Mouse (Mus musculus) neural tube, embryonic 15.5 days (tissue): ENCODE data around the gene Rsbn1l. TPM values are rescaled to one million over a fixed set of nuclear protein-coding genes. Genes with fewer than 3 reads are reported as not detected.
A peak's percentile ranks its signal among the peaks of the same experiment; 100 is the strongest.

Experiments used
- ATAC-seq: fragments of 200-750 bp; cut with Nextera tagmentation; 2 replicates; pipeline ENCODE4 v1.8.0; 2017; ENCODE audit warnings: mild to moderate bottlenecking, moderate TSS enrichment, moderate library complexity; ENCODE audit not compliant: low FRiP score
- H3K27ac ChIP-seq: fragments of 300-500 bp; sonication (generic); replicated peaks from 2 replicates; pipeline ENCODE4 v1.5.1; 2015; ENCODE audit warnings: mild to moderate bottlenecking, inconsistent platforms
- H3K27me3 ChIP-seq: fragments of 300-500 bp; sonication (generic); replicated peaks from 2 replicates; pipeline ENCODE4 v1.6.1; 2015; ENCODE audit warnings: inconsistent platforms
- H3K36me3 ChIP-seq: fragments of 300-500 bp; sonication (generic); 2 replicates; pipeline ENCODE4 v1.6.1; 2015; ENCODE audit warnings: inconsistent platforms
- H3K4me1 ChIP-seq: fragments of 300-500 bp; sonication (generic); 2 replicates; pipeline ENCODE4 v1.6.1; 2015; ENCODE audit warnings: inconsistent platforms
- H3K4me2 ChIP-seq: fragments of 300-500 bp; sonication (generic); 2 replicates; pipeline ENCODE4 v1.6.1; 2015; ENCODE audit warnings: inconsistent platforms, mild to moderate bottlenecking, moderate library complexity
- H3K4me3 ChIP-seq: fragments of 300-500 bp; sonication (generic); replicated peaks from 2 replicates; pipeline ENCODE4 v1.5.1; 2015; ENCODE audit warnings: mild to moderate bottlenecking, inconsistent platforms
- H3K9ac ChIP-seq: fragments of 300-500 bp; sonication (generic); replicated peaks from 2 replicates; pipeline ENCODE4 v1.6.1; 2015; ENCODE audit warnings: mild to moderate bottlenecking, inconsistent platforms
- H3K9me3 ChIP-seq: fragments of 300-500 bp; sonication (generic); replicated peaks from 2 replicates; pipeline ENCODE4 v1.6.1; 2016; ENCODE audit warnings: inconsistent platforms
- WGBS: fragments of 180-500 bp; shearing (Covaris S2); methylation state at CpG from one replicate; pipeline ENCODE4 v1.1.7; 2015; ENCODE audit warnings: mixed read lengths; 5-methylcytosine and 5-hydroxymethylcytosine counted together
- polyA plus RNA-seq: library from polyadenylated mRNA; unstranded; fragments of >200 nt; fragmentation: Nextera tagmentation; extraction: Ambion mirVana; gene quantifications from 2 replicates; pipeline ENCODE4 v1.2.1, GENCODE M21; 2015

Gene Rsbn1l
- polyA plus RNA-seq, 1 experiment from 2014 or later = 4.4 TPM

DNA sequence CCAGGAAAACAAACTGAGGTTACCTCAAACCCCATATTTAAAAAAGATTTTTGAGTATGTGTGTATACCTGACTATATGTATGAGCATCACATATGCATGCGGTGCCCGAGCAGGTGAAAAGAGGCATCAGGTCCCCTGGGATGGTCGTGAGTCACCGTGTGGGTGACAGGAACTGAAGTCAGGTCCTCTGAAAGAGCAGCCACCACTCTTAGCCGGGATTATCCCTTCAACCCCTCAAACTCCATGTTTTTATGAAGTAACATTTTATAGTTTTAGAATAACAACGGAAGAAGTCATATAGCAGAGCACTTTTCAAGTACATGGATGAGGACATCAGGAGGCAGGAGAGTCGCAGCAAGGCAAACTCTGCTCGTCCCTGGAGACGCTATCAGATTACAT lies 12.3 kb upstream of the Rsbn1l start:
- Histone ChIP-seq H3K27ac (no peak overlapping the region), H3K9ac (no peak overlapping the region), H3K27me3 (no peaks in the 10 kb centered on the region), H3K9me3 (no peaks in the 10 kb centered on the region), H3K4me1 (0 out of 2 replicates have a peak, but pooled peaks cover 4% of the 10 kb centered on the region), H3K4me2 (no peak overlapping the region), H3K36me3 (no peaks in the 10 kb centered on the region), H3K4me3 (no peak overlapping the region)
- no peak for ATAC-seq
- WGBS = 71% methylated on average over 9 of the region's 9 CpGs

DNA sequence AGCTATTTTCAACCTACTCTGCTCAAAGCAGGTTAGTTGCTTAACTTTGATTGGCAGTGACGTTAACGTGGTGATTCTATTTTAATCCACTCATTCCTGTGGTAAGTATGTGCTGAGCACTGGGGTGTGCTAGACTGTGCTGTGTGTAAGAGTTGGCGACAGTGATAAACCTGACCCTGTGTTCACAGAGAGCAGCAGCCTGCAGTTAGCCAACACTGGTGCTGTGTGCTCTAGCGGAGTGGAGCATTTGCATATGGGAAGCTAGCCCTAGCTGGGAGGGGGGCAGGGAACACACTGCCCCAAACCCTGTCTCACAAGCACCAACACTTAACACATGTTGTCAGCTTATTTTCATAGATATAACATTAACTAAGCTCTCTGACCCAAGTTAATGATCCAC lies 11.7 kb upstream of the Rsbn1l start:
- 38% methylated on average over 4 of the region's 4 CpGs for WGBS
- peak; percentile 51 for ATAC-seq

GRCm38 (mm10) chr5:20964446-20964845 lies 8.2 kb upstream of the Rsbn1l start:
- no peaks in the 10 kb centered on the region for H3K27me3 ChIP-seq
- H3K9ac ChIP-seq = no peak overlapping the region
- H3K9me3 ChIP-seq = no peaks in the 10 kb centered on the region
- WGBS = 75% methylated on average over 6 of the region's 6 CpGs
- H3K36me3 ChIP-seq = no peaks in the 10 kb centered on the region
- ATAC-seq = no peak
- no peak overlapping the region for H3K27ac ChIP-seq
- H3K4me1 ChIP-seq = 0 out of 2 replicates have a peak, but pooled peaks cover 5% of the 10 kb centered on the region
- no peak overlapping the region for H3K4me2 ChIP-seq
- H3K4me3 ChIP-seq = no peak overlapping the region

More for the DNA sequence above, 11.7 kb upstream of the Rsbn1l start:
- H3K9ac ChIP-seq = no peak overlapping the region
- no peak overlapping the region for H3K27ac ChIP-seq
- H3K4me3 ChIP-seq = no peak overlapping the region
- H3K4me1 ChIP-seq = 0 out of 2 replicates have a peak, but pooled peaks cover 5% of the 10 kb centered on the region
- H3K4me2 ChIP-seq = no peak overlapping the region
- H3K27me3 ChIP-seq = no peaks in the 10 kb centered on the region
- H3K9me3 ChIP-seq = no peaks in the 10 kb centered on the region
- H3K36me3 ChIP-seq = no peaks in the 10 kb centered on the region

GRCm38 (mm10) chr5:20963295-20963694 lies 7.1 kb upstream of the Rsbn1l start:
- no peaks in the 10 kb centered on the region for H3K27me3 ChIP-seq
- H3K4me3 ChIP-seq = no peak overlapping the region
- H3K9ac ChIP-seq = no peak overlapping the region
- no peaks in the 10 kb centered on the region for H3K9me3 ChIP-seq
- H3K4me1 ChIP-seq = 0 out of 2 replicates have a peak, but pooled peaks cover 5% of the 10 kb centered on the region
- H3K27ac ChIP-seq = no peak overlapping the region
- no peak overlapping the region for H3K4me2 ChIP-seq
- WGBS = 69% methylated on average over 9 of the region's 9 CpGs
- no peaks in the 10 kb centered on the region for H3K36me3 ChIP-seq
- peak; percentile 37; the same call in 1 of the 2 replicates for ATAC-seq

DNA sequence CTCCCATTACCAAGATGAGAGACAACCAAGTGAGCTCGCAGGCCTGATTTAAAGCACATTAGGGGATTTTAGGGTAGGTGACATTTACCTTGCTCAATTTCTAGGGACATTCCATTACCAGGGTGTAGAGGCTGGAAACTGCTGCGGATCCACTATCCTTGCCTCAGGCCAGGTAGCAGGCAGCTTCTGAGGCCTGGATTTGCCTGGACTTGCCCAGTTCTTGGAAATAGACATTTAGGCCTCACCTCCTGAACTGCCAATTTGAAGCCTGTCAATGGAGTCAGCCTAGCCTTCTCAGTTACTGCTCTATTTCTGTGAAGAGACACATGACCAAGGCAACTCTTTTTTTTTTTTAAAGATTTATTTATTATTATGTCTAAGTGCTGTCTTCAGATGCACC lies 4.7 kb upstream of the Rsbn1l start:
- Histone ChIP-seq H3K27ac (no peak overlapping the region), H3K4me1 (0 out of 2 replicates have a peak, but pooled peaks cover 2% of the 10 kb centered on the region), H3K27me3 (no peaks in the 10 kb centered on the region), H3K9ac (no peak overlapping the region), H3K36me3 (no peaks in the 10 kb centered on the region; the same call in 1 of the 2 replicates), H3K4me3 (no peak overlapping the region), H3K9me3 (0 out of 2 replicates have a peak, but pooled peaks cover 4% of the 10 kb centered on the region), H3K4me2 (no peak overlapping the region)
- no peak for ATAC-seq
- 89% methylated on average over 2 of the region's 2 CpGs for WGBS

- H3K4me1 ChIP-seq = peaks cover 9% of the 10 kb centered on the region
- 0 out of 2 replicates have a peak, but pooled peaks cover 4% of the 10 kb centered on the region for H3K9me3 ChIP-seq
Observed at GRCm38 (mm10) chr5:20955114-20955835, 923 bp downstream of the Rsbn1l start.

DNA sequence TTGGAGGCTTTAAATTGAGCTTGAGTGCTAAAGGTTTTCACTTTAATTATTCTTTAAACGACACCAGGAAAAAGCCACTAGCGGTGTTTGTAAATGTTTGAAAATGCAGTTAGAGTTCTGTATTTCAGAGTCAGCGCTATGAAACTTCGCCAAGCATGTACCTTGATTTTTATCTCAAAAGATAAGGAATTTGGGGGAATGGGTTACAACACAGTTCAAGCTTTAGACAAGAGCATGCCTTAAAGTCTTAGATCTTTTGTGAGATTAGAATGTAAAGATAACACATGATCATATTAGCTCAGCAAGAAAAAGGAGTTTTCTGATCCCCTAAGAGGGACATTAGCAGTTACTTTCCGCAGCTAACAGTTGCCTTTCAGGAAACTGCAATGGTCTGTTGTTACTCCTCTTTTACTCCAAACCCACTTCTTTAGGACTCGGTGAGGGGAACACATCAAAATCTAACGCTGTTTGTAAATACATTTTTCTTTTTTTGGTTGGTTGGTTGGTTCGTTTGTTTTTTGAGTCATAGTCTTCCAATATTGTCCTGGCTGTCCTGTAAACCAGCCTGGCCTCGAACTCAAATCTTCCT lies 3.8 kb downstream of the Rsbn1l start:
- Histone ChIP-seq H3K9me3 (0 out of 2 replicates have a peak, but pooled peaks cover 4% of the 10 kb centered on the region), H3K36me3 (no peaks in the 10 kb centered on the region; the same call in 1 of the 2 replicates), H3K9ac (peak overlapping the region; percentile 95), H3K4me2 (peak overlapping the region; percentile 61), H3K27ac (peak overlapping the region; percentile 99), H3K27me3 (no peaks in the 10 kb centered on the region), H3K4me1 (peaks cover 20% of the 10 kb centered on the region), H3K4me3 (peak overlapping the region; percentile 74)
- ATAC-seq = no peak
- WGBS = 25% methylated on average over 9 of the region's 9 CpGs

More at GRCm38 (mm10) chr5:20955114-20955835, 923 bp downstream of the Rsbn1l start:
- WGBS = 74% methylated on average over 13 of the region's 13 CpGs
- ATAC-seq = no peak
- H3K36me3 ChIP-seq = no peaks in the 10 kb centered on the region; the same call in 1 of the 2 replicates
- H3K27ac ChIP-seq = no peak overlapping the region
- H3K4me3 ChIP-seq = no peak overlapping the region
- no peak overlapping the region for H3K4me2 ChIP-seq
- H3K9ac ChIP-seq = no peak overlapping the region
- H3K27me3 ChIP-seq = no peaks in the 10 kb centered on the region

GRCm38 (mm10) chr5:20951666-20952281 lies 4.4 kb downstream of the Rsbn1l start:
- Histone ChIP-seq H3K4me1 (peaks cover 20% of the 10 kb centered on the region), H3K9me3 (0 out of 2 replicates have a peak, but pooled peaks cover under 1% of the 10 kb centered on the region), H3K9ac (peak overlapping the region; percentile 95), H3K4me2 (peak overlapping the region; percentile 67), H3K36me3 (no peaks in the 10 kb centered on the region; the same call in 1 of the 2 replicates), H3K27me3 (no peaks in the 10 kb centered on the region), H3K27ac (peak overlapping the region; percentile 99), H3K4me3 (peak overlapping the region; percentile 74)
- WGBS = under 1% methylated on average over 49 of the region's 51 CpGs
- ATAC-seq = peak; percentile 99

GRCm38 (mm10) chr5:20950855-20951650 lies 5.1 kb downstream of the Rsbn1l start:
- WGBS = under 1% methylated on average over 85 of the region's 88 CpGs
- peak overlapping the region; percentile 74 for H3K4me3 ChIP-seq

DNA sequence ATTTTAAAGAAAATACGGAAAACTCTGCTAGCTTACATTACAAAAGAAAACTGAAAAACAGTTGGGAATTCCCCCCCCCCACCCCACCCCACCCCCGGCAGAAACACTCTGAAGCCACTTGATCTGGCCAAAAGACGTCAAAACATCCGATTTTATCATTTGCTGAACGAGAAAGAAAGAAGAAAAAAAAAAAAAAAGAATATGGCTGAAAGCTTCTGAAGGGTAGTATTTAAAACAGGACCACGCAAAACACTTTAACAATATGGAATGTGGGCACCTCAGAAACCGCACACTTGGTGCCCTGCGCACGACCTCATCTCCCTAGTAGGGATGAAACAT lies 5.7 kb downstream of the Rsbn1l start:
- Histone ChIP-seq H3K4me2 (peak overlapping the region; percentile 67), H3K9me3 (no peaks in the 10 kb centered on the region), H3K36me3 (no peaks in the 10 kb centered on the region), H3K9ac (peak overlapping the region; percentile 95), H3K4me1 (peaks cover 20% of the 10 kb centered on the region), H3K27me3 (no peaks in the 10 kb centered on the region), H3K4me3 (peak overlapping the region; percentile 74), H3K27ac (peak overlapping the region; percentile 99)
- under 1% methylated on average over 9 of the region's 9 CpGs for WGBS
- ATAC-seq = no peak

More at GRCm38 (mm10) chr5:20950855-20951650, 5.1 kb downstream of the Rsbn1l start:
- no peaks in the 10 kb centered on the region for H3K36me3 ChIP-seq
- H3K4me1 ChIP-seq = peaks cover 20% of the 10 kb centered on the region
- no peaks in the 10 kb centered on the region for H3K27me3 ChIP-seq
- H3K4me2 ChIP-seq = peak overlapping the region; percentile 67
- peak overlapping the region; percentile 99 for H3K27ac ChIP-seq
- ATAC-seq = peak; percentile 84
- H3K9ac ChIP-seq = peak overlapping the region; percentile 95
- no peaks in the 10 kb centered on the region for H3K9me3 ChIP-seq

DNA sequence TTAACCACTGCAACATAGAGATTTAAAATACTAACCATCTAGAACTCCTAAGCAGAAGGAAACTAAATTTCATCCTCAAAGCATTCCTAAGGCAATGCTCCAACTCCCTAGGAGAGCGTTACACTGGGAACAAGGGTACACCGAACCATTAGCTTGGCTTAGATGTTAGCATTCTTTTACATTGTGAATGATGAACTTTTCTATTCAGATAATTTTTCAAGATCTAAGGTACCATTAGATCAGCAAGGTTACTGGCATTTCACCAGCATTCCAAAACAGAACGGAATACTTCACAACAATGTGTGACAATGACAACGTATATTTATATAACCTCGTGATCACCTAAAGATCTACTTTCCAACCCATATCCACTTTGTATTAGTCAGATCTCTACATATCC lies 6.1 kb downstream of the Rsbn1l start:
- Histone ChIP-seq H3K27me3 (no peaks in the 10 kb centered on the region), H3K9me3 (no peaks in the 10 kb centered on the region), H3K36me3 (no peaks in the 10 kb centered on the region), H3K27ac (no peak overlapping the region; the same call in 1 of the 2 replicates), H3K4me1 (peaks cover 19% of the 10 kb centered on the region), H3K9ac (peak overlapping the region; percentile 95), H3K4me2 (peak overlapping the region; percentile 67), H3K4me3 (peak overlapping the region; percentile 74)
- no peak for ATAC-seq
- 3% methylated on average over 5 of the region's 5 CpGs for WGBS
